Mouse (Mus musculus) megakaryocyte, embryonic 14.5 days (primary cell): Measurements from ENCODE around the gene Gm21985.

Experiments used
- FLI1 ChIP-seq: IDR thresholded peaks from 2 replicates; pipeline ENCODE4 v1.6.1; 2012; ENCODE audit warnings: low read length, inconsistent platforms, mixed read lengths
- GATA1 ChIP-seq: IDR thresholded peaks from 3 replicates; pipeline ENCODE4 v1.6.1; 2012; ENCODE audit warnings: mixed read lengths, low read length, inconsistent platforms, borderline replicate concordance

DNA sequence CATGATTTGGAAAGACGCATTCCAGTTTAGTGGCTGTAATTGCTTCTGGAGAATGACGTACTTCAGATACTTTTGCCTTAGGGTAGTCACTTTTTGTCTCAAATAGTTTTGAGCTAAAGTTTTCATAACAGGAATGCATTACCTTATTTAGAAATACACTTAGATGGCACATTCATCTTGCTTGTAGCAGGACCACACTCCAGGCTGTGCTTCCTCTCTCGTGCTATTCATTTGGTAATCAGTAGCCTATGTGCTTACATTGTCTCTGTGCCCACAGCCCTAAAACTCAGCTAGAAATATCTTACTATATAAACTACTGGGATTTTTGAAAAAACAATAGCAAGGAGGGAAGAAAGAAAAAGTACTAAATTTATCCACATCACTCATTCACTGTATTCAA lies 140.9 kb downstream of the Gm21985 start:
- TF ChIP-seq GATA1 (no peak), FLI1 (no peak)
